Mouse (Mus musculus): ENCODE results near the gene Itgb7.
"Not testable (repeated sequence)": the region's sequence is repeated elsewhere in the genome, so short reads cannot be mapped to it uniquely, and the experiment has no call there.

Gene Itgb7

GRCm38 (mm10) chr15:102248131-102248811 lies 16.5 kb upstream of the Itgb7 start:
- DNase-seq = no peak

DNA sequence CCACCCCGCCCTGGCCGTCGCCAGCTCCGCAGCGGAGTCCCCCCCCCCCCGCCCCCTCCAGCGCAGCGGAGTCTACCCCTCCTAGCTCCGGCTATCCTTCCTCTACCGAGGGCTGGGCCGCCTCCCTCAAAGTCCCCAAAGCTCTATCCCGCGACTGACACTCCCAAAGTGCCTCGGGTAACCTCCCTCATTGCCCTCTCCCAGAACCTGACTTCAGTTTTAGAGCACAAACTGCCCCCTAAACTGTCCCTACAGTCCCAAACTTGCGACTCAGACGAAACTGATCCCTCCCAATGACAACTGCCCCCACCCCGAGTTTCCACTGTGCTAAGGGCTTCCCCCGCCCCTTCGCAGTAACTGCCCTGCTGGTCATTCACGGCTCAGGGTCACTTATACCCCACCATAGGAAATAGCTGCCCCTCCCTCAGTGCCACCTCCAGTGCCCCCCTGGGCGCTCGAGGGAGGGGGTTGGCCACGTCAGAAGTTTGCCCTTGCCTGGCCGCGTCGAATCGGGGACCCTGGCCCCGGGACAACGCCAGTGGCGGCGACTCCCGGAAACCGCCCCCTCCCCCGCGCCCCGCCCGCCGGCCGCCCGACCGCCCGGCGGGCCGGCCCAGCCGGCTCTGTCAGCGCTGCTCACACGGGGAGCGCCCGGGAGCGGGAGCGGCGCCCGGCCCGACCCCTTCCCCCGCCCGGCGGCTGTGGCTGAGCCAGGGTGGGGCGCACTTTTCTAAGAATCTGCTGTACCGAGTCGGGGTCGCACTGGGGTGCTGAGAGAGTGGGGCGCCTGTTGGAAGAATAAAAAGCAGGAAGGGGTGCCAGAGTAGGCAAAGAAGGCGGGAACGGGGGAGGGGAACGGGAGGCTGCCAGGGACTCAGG lies 15.7 kb upstream of the Itgb7 start:
- peak; percentile 48 for DNase-seq

GRCm38 (mm10) chr15:102246866-102247251 lies 15.1 kb upstream of the Itgb7 start:
- DNase-seq = peak; percentile 71

DNA sequence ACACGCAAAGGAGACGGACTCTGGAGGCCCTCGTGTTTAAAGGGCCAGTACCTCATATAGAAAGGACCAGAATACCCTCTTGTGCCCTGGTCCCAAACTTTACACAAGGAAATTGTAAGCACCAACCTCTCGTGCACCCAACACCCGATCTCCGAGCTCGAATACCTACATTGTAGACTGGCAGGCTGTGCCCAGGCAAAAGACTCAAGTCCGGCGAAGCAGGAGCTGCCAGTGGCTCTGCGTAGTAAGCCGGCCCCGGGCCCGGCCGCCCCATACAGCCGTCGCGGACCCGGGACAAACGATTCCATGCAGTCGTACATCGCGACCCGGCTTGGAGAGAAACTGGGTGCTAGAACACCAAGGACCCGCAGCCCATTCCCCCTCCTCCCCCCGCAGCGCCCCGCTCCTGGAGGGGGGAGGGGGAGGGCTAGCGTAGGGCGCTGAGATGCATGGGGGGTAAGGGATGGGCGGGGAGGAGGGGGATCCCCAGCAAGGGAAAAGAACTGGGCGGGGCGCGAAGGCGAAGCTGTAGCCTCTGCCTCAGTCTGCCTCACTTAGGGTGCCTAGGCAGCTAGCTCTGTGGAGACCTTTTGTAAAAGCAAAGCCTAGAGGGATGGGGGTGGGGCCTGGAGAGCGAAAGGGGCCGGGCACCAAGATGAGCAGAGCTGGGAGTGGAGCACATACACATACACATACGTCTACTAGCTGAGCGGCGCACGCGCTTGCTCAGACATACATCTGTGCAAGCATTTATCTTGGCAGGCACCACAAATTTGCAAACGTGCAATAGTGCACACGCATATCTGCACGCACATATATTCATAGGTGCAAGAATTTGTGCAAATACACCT lies 14.4 kb upstream of the Itgb7 start:
- peak; percentile 66 for DNase-seq

DNA sequence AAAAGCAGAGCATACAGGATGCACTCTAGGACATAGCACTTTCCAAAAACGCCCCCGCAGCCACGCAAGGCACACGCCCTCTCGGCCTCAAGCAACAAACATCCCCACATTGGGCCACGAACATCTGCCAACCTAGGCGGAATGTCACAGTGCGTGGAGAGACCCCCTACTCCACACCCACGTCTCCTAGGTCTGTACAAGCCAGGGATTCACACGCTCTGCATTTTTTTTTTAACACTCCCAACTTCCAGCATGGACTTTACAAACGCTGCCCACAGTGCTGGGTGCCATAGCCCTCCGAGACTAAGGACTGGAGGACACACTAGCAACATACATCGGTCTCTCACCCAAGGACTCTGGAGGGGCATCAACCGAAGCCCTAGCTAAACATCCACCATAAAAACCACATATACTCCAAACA lies 13.7 kb upstream of the Itgb7 start:
- no peak for DNase-seq

DNA sequence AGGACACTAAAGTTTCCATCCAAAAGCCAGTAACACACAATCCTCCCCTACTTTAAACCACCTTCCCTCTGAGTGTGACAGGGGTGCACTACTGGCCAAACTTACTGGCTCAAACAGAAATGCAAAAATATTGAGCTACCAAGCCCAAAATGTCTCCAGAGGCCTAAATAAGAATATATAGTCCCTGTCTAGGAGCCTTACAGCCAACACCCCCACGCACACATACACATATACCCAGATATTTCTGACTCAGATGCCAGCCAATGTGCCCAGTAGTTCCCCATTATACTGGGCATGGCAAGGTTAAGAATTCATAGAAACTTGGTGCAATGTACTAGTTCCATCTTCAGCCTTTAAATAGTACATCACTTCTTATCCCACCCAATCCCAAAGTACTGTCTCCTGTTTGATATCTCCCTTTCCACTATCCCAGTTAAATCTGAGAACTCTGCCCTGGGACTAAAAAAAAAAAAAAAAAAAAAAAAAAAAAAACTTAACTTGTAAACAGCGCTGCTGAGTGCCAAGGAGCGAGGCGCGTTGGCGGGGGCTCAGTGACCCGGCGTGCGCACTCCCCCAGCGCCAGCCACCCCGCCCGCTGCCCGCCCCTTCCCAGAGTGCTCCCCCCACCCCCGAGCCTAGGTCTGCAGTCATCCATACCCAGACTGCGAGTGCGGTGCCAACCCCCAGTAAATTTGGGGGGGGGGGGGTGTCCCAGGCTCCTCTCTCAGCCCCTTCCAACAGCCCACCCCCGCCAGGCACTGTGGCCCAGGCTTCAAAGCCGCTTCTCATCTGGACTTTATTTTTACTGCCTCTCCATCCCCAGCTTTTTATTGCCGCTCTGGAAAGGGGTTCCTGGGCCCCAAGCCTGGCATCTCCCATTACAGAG lies 12.8 kb upstream of the Itgb7 start:
- no peak for DNase-seq

GRCm38 (mm10) chr15:102243229-102244190 lies 11.8 kb upstream of the Itgb7 start:
- no peak for DNase-seq

DNA sequence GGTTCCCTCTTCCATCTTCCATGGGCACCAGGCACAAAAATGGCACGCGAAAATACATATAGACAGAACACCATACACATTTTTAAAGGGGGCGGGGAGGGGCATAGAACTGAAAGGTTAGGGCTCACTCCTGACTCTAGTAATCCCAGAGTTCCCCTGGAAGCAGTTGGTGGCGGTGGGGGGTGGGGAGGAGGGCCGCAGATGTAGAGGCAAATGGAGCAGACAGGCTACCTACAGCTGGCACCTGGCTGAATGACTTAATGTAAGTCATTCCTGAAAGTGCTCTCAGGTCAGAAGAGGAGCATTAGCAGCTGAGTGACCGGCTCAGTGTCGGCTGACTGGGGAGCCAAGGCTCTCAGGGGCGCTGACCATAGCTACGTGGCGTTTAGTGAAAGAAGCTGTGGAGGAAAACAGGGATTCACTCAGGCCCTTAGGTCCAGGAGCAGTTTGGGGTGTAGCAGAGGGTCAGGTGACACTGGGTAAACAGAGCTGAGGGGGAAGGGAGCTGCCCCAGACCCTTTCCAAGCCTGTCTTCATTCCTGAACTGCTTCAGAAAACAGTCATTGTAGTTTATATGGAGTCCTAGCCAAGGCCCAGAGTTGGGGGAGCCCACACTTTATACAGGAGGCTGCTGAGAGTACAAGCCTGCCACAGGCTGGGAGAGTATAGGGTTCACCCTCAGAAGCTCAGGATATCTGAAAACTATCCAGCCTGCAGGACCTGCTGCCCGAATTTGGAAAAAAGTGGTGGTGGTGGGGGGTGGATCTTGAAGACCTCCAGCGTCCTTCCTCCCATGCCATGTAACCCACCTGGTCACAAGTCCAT lies 10.9 kb upstream of the Itgb7 start:
- DNase-seq = no peak

DNA sequence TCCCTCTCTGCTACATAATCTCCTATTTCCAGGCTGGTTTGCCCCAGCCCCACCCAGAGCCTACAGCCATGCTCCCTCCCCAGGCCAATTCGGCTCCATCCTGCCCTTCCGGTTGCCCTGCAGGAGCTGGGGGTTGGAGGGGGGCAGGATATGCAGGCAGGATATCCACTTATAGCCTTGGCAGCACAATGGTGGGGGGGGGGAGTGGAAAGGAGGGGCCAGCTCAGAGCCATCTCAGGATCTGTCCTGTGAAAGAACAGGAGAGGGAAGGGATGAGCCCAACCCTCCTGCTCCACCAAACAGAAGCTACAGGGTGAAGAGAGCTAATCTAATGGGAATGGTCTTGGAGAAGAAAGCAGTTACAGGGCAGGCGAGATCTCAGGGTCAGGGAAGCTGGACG lies 8.9 kb upstream of the Itgb7 start:
- DNase-seq = no peak

GRCm38 (mm10) chr15:102239851-102240250 lies 8.1 kb upstream of the Itgb7 start:
- no peak for DNase-seq

DNA sequence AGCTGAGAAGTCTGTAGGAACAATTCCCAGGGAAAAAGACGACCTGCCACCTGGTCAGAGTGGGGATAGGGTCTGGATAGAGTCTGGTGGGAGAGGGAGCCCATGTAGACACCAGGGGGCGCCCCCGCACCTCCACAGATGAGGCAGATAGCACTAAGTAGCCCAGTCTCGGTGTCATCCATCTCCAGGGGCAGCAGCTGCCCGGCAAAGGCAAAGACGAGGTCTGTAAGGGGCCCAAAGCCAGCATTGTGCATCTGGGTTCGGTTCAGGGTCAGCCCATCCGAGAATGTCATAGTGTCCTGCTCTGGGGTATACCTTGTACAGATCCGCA lies 7.5 kb upstream of the Itgb7 start:
- DNase-seq = peak; percentile 82

- DNase-seq = no peak
These were observed 7.0 kb upstream of the Itgb7 start for GRCm38 (mm10) chr15:102238543-102239259.

DNA sequence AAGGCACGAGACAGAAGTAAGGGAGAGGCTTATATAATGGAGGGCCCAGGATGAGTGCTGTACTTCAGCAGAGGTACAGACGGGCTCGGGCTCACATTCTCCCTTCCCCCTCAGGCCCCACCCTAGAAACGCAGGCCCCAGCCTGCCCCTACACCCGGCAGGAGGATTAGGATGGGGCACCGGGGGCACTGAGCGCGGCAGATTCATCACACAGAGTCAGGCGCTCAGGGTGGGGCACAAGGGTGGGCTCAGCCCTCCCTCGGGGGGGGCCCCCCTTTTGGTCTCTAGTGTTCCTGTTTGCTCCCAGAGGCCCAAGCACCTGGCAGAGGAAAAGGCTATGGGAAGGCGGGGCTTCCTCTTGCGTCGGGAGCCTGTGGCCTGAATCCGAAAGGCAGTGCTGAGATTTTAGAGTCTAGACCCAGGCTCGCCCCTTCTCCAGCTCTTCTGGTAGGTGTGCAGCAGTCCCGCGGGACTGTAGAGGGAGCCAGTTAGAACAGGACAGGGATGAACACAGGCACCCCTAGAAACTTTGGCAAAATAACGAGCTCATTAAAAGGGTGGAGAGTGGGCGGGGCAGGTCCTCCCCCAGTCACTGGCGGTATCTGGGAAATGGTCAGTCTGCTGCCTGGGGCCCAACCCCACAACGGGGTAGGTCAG lies 3.8 kb upstream of the Itgb7 start:
- peak; percentile 32 for DNase-seq

DNA sequence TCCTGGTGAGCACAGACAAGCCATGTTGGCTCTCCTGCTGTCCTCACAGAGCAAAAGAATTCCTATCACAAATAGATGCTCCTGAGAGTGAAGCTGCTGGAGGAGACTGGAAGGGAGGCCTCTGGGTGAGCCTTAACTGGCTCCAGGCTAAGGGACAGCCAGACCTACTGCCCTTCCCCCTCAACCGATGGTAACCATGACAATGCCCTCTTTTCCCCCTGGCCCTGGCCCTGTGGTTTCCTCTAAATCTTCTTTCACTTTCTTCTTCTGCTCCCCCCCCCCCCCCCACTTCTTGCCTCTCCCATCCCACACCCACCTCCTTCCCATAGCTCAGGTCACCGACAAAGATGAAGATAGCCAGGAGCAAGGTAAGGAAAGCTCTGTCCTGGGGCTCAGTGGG lies 2.2 kb upstream of the Itgb7 start:
- peak; percentile 49 for DNase-seq

DNA sequence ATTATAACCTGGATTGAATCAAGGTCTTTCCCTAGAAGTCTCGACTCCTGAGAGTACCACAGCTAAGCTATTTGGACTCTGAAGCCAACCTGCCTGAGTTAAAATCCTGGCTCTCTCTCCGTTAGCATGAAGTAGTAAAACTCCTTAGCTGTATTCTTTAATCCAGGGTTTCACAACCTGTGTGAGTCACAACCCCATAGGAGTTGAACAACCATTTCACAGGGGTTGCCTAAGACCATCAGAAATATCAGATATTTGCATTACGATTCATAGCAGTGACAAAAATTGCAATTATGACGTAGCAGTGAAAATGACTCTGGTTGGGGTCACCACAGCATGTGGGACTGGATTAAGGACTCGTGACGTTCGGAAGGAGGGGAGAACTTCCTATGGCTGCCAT lies 1.0 kb upstream of the Itgb7 start:
- no peak for DNase-seq

- no peak for DNase-seq
These were observed 1.1 kb downstream of the Itgb7 start for GRCm38 (mm10) chr15:102230408-102231321.

DNA sequence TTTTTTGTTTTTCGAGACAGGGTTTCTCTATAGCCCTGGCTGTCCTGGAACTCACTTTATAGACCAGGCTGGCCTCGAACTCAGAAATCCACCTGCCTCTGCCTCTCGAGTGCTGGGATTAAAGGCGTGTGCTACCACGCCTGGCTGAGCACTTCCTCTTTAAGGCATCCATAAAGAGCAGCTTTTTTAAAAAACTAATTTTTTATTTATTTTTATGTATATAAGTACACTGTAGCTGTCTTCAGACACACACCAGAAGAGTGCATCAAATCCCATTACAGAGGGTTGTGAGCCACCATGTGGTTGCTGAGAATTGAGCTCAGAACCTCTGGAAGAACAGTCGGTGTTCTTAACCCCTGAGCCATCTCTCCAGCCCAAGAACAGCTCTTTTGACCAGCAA lies 6.1 kb downstream of the Itgb7 start:
- not testable (repeated sequence) for DNase-seq

All from thymus, postnatal 25 days (tissue).